Mouse (Mus musculus) lung, embryonic 14.5 days (tissue): ENCODE data around the gene Galnt6. TPM values are rescaled to one million over a fixed set of nuclear protein-coding genes. Genes with fewer than 3 reads are reported as not detected.

Experiments
- ATAC-seq: fragments of 200-750 bp; cut with Nextera tagmentation; 2 replicates; pipeline ENCODE4 v1.8.0; 2017; ENCODE audit warnings: mild to moderate bottlenecking, moderate TSS enrichment, moderate library complexity; ENCODE audit not compliant: insufficient read depth
- DNase-seq: peaks from one replicate; pipeline ENCODE4 v3.0.0-alpha.2; 2015
- H3K27ac ChIP-seq: fragments of 300-500 bp; sonication (generic); 2 replicates; pipeline ENCODE4 v1.5.1; 2014; ENCODE audit warnings: low read depth, mild to moderate bottlenecking, moderate library complexity
- H3K27me3 ChIP-seq: fragments of 300-500 bp; sonication (generic); 2 replicates; pipeline ENCODE4 v1.6.1; 2014; ENCODE audit warnings: low read length, control low read depth; ENCODE audit not compliant: insufficient read depth
- H3K36me3 ChIP-seq: fragments of 300-500 bp; sonication (generic); 2 replicates; pipeline ENCODE4 v1.6.1; 2014; ENCODE audit warnings: control low read depth; ENCODE audit not compliant: insufficient read depth
- H3K4me1 ChIP-seq: fragments of 300-500 bp; sonication (generic); 2 replicates; pipeline ENCODE4 v1.6.1; 2014; ENCODE audit warnings: antibody characterized with exemption, control low read depth; ENCODE audit not compliant: insufficient read depth
- H3K4me2 ChIP-seq: fragments of 300-500 bp; sonication (generic); 2 replicates; pipeline ENCODE4 v1.6.1; 2014; ENCODE audit warnings: mild to moderate bottlenecking
- H3K4me3 ChIP-seq: fragments of 300-500 bp; sonication (generic); 2 replicates; pipeline ENCODE4 v1.5.1; 2014; ENCODE audit warnings: low read depth, low read length
- H3K9ac ChIP-seq: fragments of 300-500 bp; sonication (generic); 2 replicates; pipeline ENCODE4 v1.6.1; 2014
- H3K9me3 ChIP-seq: fragments of 300-500 bp; sonication (generic); 2 replicates; pipeline ENCODE4 v1.6.1; 2016; ENCODE audit warnings: low read depth, low read length, control low read depth
- CTCF ChIP-seq: IDR thresholded peaks from 2 replicates; pipeline ENCODE4 v1.5.1; 2016; ENCODE audit warnings: antibody characterized with exemption, low read depth
- WGBS: fragments of 180-500 bp; shearing (Covaris S2); extraction: QIAGEN DNeasy Blood & Tissue Kit; methylation state at CpG from one replicate; pipeline ENCODE4 v1.1.7; 2014; 5-methylcytosine and 5-hydroxymethylcytosine counted together
- microRNA-seq: library from miRNA; unstranded; fragments of <30 nt; microRNA quantifications from one replicate; pipeline ENCODE4, GENCODE M21; 2016; ENCODE audit warnings: borderline number of aligned reads
- polyA plus RNA-seq: library from polyadenylated mRNA; unstranded; fragments of >200 nt; fragmentation: Nextera tagmentation; extraction: Ambion mirVana; gene quantifications from 2 replicates; pipeline ENCODE4 v1.2.1, GENCODE M21; 2014

The Galnt6 gene
- polyA plus RNA-seq, 1 experiment from 2014 or later = 0.25 TPM

GRCm38 (mm10) chr15:100660805-100661204 is 68.4 kb downstream of the Galnt6 start:
- Histone ChIP-seq H3K4me3 (no peak overlapping the region), H3K4me2 (no peak overlapping the region), H3K4me1 (no peaks in the 10 kb centered on the region), H3K9ac (no peak overlapping the region), H3K27ac (no peak overlapping the region), H3K9me3 (no peaks in the 10 kb centered on the region), H3K36me3 (no peaks in the 10 kb centered on the region), H3K27me3 (no peaks in the 10 kb centered on the region)
- no peak for ATAC-seq
- WGBS = 78% methylated on average over 5 of the region's 5 CpGs
- no peak for DNase-seq
- no peak for TF ChIP-seq CTCF

DNA sequence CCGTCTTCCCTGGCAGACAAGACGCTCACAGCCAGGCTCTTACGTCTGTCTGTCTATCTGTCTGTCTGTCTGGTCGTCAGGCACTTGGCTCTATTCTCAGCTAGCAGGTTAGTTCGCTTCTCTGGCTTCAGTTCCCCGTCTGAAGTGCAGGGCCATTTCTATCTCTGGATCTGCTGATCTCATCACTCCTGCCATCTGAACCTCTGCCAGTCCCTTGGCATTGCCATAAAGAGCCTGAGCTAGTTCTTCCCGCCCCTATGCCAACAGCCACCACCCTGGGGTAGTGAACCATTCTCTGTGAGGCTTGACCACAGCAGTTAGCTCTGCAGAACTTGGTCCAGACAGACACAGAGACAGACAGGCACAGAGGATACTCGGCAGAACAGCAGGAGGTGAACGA is 68.9 kb downstream of the Galnt6 start:
- H3K4me1 ChIP-seq = no peaks in the 10 kb centered on the region
- TF ChIP-seq CTCF = no peak
- H3K27me3 ChIP-seq = no peaks in the 10 kb centered on the region
- ATAC-seq = no peak
- WGBS = 75% methylated on average over 9 of the region's 9 CpGs
- H3K4me3 ChIP-seq = no peak overlapping the region
- H3K9me3 ChIP-seq = no peaks in the 10 kb centered on the region
- H3K4me2 ChIP-seq = no peak overlapping the region
- H3K27ac ChIP-seq = no peak overlapping the region
- H3K36me3 ChIP-seq = no peaks in the 10 kb centered on the region
- no peak for DNase-seq
- no peak overlapping the region for H3K9ac ChIP-seq

- Histone ChIP-seq H3K9ac (no peak overlapping the region), H3K27ac (no peak overlapping the region), H3K36me3 (no peaks in the 10 kb centered on the region), H3K9me3 (no peaks in the 10 kb centered on the region), H3K4me1 (no peaks in the 10 kb centered on the region), H3K4me2 (no peak overlapping the region), H3K4me3 (no peak overlapping the region), H3K27me3 (no peaks in the 10 kb centered on the region)
- ATAC-seq (no peak), DNase-seq (no peak)
- 83% methylated on average over 5 of the region's 5 CpGs for WGBS
- TF ChIP-seq CTCF = no peak
Observed at GRCm38 (mm10) chr15:100655201-100655600, 74.0 kb downstream of the Galnt6 start.

GRCm38 (mm10) chr15:100654271-100654670 is 74.9 kb downstream of the Galnt6 start:
- ATAC-seq = no peak
- TF ChIP-seq CTCF = no peak
- H3K4me2 ChIP-seq = no peak overlapping the region
- 68% methylated on average over 1 of the region's 1 CpGs for WGBS
- H3K4me3 ChIP-seq = no peak overlapping the region
- no peak overlapping the region for H3K27ac ChIP-seq
- no peaks in the 10 kb centered on the region for H3K27me3 ChIP-seq
- H3K9me3 ChIP-seq = no peaks in the 10 kb centered on the region
- DNase-seq = no peak
- H3K9ac ChIP-seq = no peak overlapping the region
- H3K36me3 ChIP-seq = no peaks in the 10 kb centered on the region
- H3K4me1 ChIP-seq = no peaks in the 10 kb centered on the region

GRCm38 (mm10) chr15:100651610-100652009 is 77.6 kb downstream of the Galnt6 start:
- no peak for ATAC-seq
- Histone ChIP-seq H3K4me1 (no peaks in the 10 kb centered on the region), H3K9ac (no peak overlapping the region), H3K36me3 (no peaks in the 10 kb centered on the region), H3K9me3 (no peaks in the 10 kb centered on the region), H3K4me2 (no peak overlapping the region), H3K27me3 (no peaks in the 10 kb centered on the region), H3K27ac (no peak overlapping the region), H3K4me3 (no peak overlapping the region)
- no peak for DNase-seq
- no peak for TF ChIP-seq CTCF
- 54% methylated on average over 9 of the region's 9 CpGs for WGBS

- Histone ChIP-seq H3K4me3 (no peak overlapping the region), H3K9ac (no peak overlapping the region), H3K27me3 (no peaks in the 10 kb centered on the region), H3K4me2 (no peak overlapping the region), H3K36me3 (no peaks in the 10 kb centered on the region), H3K4me1 (no peaks in the 10 kb centered on the region), H3K27ac (no peak overlapping the region), H3K9me3 (no peaks in the 10 kb centered on the region)
- ATAC-seq = no peak
- DNase-seq = no peak
- TF ChIP-seq CTCF = no peak
- 75% methylated on average over 10 of the region's 10 CpGs for WGBS
Observed at GRCm38 (mm10) chr15:100650111-100650510, 79.1 kb downstream of the Galnt6 start.

DNA sequence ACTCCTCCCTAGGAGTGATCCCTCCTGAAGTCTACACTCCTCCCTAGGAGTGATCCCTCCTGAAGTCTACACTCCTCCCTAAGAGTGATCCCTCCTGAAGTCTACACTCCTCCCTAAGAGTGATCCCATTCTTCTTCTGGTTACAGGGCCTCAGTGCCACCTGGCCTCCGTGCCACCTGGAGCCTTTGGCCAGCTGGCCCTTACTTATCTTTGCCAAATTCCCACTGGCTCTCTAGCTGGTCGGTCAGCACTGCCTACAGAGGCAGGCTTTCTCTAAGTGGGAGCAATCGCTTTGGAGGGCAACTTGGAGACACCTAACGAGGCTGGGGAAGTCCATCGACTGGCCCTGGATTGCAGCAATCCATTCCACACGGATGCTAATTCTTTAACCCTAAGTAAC is 83.0 kb downstream of the Galnt6 start:
- Histone ChIP-seq H3K27me3 (no peaks in the 10 kb centered on the region), H3K9ac (no peak overlapping the region), H3K4me1 (no peaks in the 10 kb centered on the region), H3K4me3 (no peak overlapping the region), H3K36me3 (no peaks in the 10 kb centered on the region), H3K27ac (no peak overlapping the region), H3K4me2 (no peak overlapping the region), H3K9me3 (no peaks in the 10 kb centered on the region)
- WGBS = 76% methylated on average over 6 of the region's 6 CpGs
- DNase-seq (no peak), ATAC-seq (no peak)
- TF ChIP-seq CTCF = no peak

DNA sequence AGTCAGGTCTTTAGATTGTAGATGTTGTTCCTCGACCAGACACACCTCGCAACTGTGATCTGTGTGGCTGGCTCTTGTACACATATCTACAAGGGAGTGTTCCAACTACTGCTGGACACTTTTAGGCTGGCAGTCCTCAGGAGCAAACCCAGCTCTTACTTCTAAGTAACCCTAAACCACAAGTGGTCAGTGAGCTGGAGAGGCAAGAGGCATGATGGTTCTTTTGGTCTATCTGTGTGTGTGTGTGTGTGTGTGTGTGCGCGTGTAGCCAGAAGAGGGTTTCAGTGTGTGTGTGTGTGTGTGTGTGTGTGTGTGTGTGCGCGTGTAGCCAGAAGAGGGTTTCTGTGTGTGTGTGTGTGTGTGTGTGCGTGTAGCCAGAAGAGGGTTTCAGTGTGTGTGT is 86.7 kb downstream of the Galnt6 start:
- WGBS = 82% methylated on average over 7 of the region's 7 CpGs
- Histone ChIP-seq H3K4me3 (no peak overlapping the region), H3K27me3 (peaks cover 12% of the 10 kb centered on the region), H3K9me3 (no peaks in the 10 kb centered on the region), H3K4me2 (no peak overlapping the region), H3K4me1 (no peaks in the 10 kb centered on the region), H3K27ac (no peak overlapping the region), H3K9ac (no peak overlapping the region), H3K36me3 (no peaks in the 10 kb centered on the region)
- TF ChIP-seq CTCF = no peak
- no peak for ATAC-seq
- DNase-seq = no peak

Small RNAs within 50 kb of the gene (microRNA-seq; reads per million reads assigned to microRNA genes)
- gene Mir6961 = not detected

Other genes starting within 250 kb of the Galnt6 start
- 15.7 and 18.0 TPM in 2 replicates for gene Csrnp2, start 233.9 kb downstream of the Galnt6 start, polyA plus RNA-seq
- 23.0 and 25.5 TPM in 2 replicates for gene Tfcp2, start 177.4 kb downstream of the Galnt6 start, polyA plus RNA-seq
- 6.5 and 7.6 TPM in 2 replicates for gene Pou6f1, start 129.4 kb downstream of the Galnt6 start, polyA plus RNA-seq
- gene Dazap2, start 114.0 kb downstream of the Galnt6 start, polyA plus RNA-seq = 210 and 231 TPM in 2 replicates
- gene Smagp, start 92.4 kb downstream of the Galnt6 start, polyA plus RNA-seq = 9.5 and 11.9 TPM in 2 replicates
- 4.8 TPM in 2 replicates for gene Bin2, start 59.8 kb downstream of the Galnt6 start, polyA plus RNA-seq
- 0.97 and 1.2 TPM in 2 replicates for gene Cela1, start 41.5 kb downstream of the Galnt6 start, polyA plus RNA-seq
- 1.6 and 2.5 TPM in 2 replicates for gene Slc4a8, start 32.4 kb upstream of the Galnt6 start, polyA plus RNA-seq
- gene Scn8a, start 140.5 kb upstream of the Galnt6 start, polyA plus RNA-seq = 1.3 and 2.6 TPM in 2 replicates